Comparison of ENCODE assay signal across 8 mouse cellular contexts in the genomic region with DNA sequence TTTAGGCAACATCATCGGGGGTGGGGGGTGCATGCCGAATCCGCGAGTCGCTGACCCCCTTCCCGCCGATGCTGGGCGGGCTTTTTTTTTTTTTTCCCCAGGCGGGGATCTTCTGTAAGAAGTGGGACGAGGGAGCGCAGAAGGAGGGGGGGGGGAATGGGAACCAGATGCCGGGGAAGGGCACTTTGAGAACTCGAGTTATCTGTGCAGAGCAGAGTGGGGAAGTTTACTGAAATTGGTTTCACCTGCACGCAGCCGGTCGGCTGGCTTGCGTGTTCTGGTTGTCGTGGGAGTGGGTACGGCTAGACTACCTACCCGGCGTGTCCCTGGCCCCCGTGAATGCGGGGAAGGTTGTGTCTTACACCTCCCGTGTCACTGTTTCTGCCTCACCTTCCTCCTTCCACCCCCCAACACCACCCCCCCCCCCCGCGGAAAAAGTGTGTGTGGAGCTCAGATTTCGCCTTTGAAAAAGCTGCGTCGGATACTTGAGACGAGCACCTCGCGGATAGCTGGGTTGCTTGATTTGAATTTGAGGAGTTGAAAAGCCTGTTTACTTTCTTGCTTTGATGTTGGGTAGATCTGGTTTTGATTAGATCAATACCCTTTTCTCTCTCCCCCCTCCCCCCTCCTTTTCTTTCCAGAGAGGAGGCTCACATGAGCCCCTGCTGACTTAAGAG. TPM values are rescaled to one million over a fixed set of nuclear protein-coding genes. Genes with fewer than 3 reads are reported as not detected.
DNase-seq lines count a peak whose midpoint lies in the region; ATAC-seq and TF ChIP-seq lines count a peak whose summit lies in the region.

No protein-coding gene starts in this region.

- H3K9me3 ChIP-seq in embryonic facial prominence, embryonic 12.5 days, result no peaks in the 10 kb centered on the region
- no peaks in the 10 kb centered on the region for H3K9me3 ChIP-seq in intestine, postnatal 0 days (ENCODE audit: control insufficient read depth)
- no peaks in the 10 kb centered on the region for H3K9me3 ChIP-seq in neural tube, embryonic 14.5 days (ENCODE audit: control insufficient read depth, low read length)

- WGBS in liver, adult 2 months, result 7% methylated on average over 32 of the region's 32 CpGs
- WGBS in embryonic facial prominence, embryonic 12.5 days, result under 1% methylated on average over 32 of the region's 32 CpGs
- WGBS in intestine, postnatal 0 days, result under 1% methylated on average over 32 of the region's 32 CpGs
- under 1% methylated on average over 31 of the region's 32 CpGs for WGBS in neural tube, embryonic 14.5 days

- H3K79me2 ChIP-seq in liver, adult 2 months (ENCODE audit: control insufficient read depth, insufficient read depth, low read length), result peaks cover 13% of the 10 kb centered on the region; the same call in 1 of the 2 replicates

- H3K27ac ChIP-seq in liver, adult 2 months (replicated peaks; ENCODE audit: insufficient read depth, low read depth, low read length), result peak overlapping the region; percentile 62; the same call in 1 of the 2 replicates
- H3K27ac ChIP-seq in embryonic facial prominence, embryonic 12.5 days, result peak overlapping the region; percentile 100
- no peak overlapping the region for H3K27ac ChIP-seq in intestine, postnatal 0 days (ENCODE audit: low read depth, low read length)
- no peak overlapping the region for H3K27ac ChIP-seq in neural tube, embryonic 14.5 days (ENCODE audit: low read depth, low read length)

- no peaks in the 10 kb centered on the region for H3K36me3 ChIP-seq in liver, adult 2 months (ENCODE audit: control insufficient read depth, insufficient read depth, low read length)
- H3K36me3 ChIP-seq in embryonic facial prominence, embryonic 12.5 days, result no peaks in the 10 kb centered on the region
- H3K36me3 ChIP-seq in intestine, postnatal 0 days (ENCODE audit: control insufficient read depth, insufficient read depth), result peaks cover 4% of the 10 kb centered on the region; the same call in 1 of the 2 replicates
- H3K36me3 ChIP-seq in neural tube, embryonic 14.5 days (ENCODE audit: control insufficient read depth, insufficient read depth, low read length), result no peaks in the 10 kb centered on the region

- H3K4me1 ChIP-seq in liver, adult 2 months (ENCODE audit: control insufficient read depth, insufficient read depth, low read length), result peaks cover 7% of the 10 kb centered on the region
- peaks cover 57% of the 10 kb centered on the region for H3K4me1 ChIP-seq in embryonic facial prominence, embryonic 12.5 days
- peaks cover 8% of the 10 kb centered on the region for H3K4me1 ChIP-seq in intestine, postnatal 0 days (replicated peaks; ENCODE audit: control insufficient read depth, insufficient read depth, low read length)
- peaks cover 55% of the 10 kb centered on the region for H3K4me1 ChIP-seq in neural tube, embryonic 14.5 days (ENCODE audit: control insufficient read depth, insufficient read depth, low read length)

- no peak for DNase-seq in liver, adult 2 months (ENCODE audit: extremely low read depth, low read depth, low spot score)
- DNase-seq in liver, result no peak
- DNase-seq in frontal cortex, postnatal 10 days (ENCODE audit: low spot score in 2 of 2), result no peak
- DNase-seq in thymus, postnatal 10 days (ENCODE audit: low spot score in 2 of 2), result no peak

- H3K9ac ChIP-seq in liver, adult 2 months (ENCODE audit: low read depth, low read length), result peak overlapping the region; percentile 66
- peak overlapping the region; percentile 93 for H3K9ac ChIP-seq in embryonic facial prominence, embryonic 12.5 days
- peak overlapping the region; percentile 83 for H3K9ac ChIP-seq in intestine, postnatal 0 days (ENCODE audit: low read depth, low read length)
- H3K9ac ChIP-seq in neural tube, embryonic 14.5 days (replicated peaks; ENCODE audit: low read depth, low read length), result peak overlapping the region; percentile 86

- TF ChIP-seq POLR2A in liver, adult 2 months (IDR thresholded peaks at IDR 0.05; ENCODE audit: extremely low read depth, insufficient read depth, low read length), result no peak

- TF ChIP-seq CTCF in liver, adult 2 months (IDR thresholded peaks at IDR 0.05; ENCODE audit: low read depth, low read length), result no peak
- no peak for TF ChIP-seq CTCF in intestine, postnatal 0 days (IDR thresholded peaks at IDR 0.05; ENCODE audit: low read depth)

- H3K4me3 ChIP-seq in liver, adult 2 months (ENCODE audit: insufficient read depth, low read depth, low read length), result peak overlapping the region; percentile 86
- peak overlapping the region; percentile 88 for H3K4me3 ChIP-seq in embryonic facial prominence, embryonic 12.5 days
- H3K4me3 ChIP-seq in intestine, postnatal 0 days (ENCODE audit: low read depth, low read length), result peak overlapping the region; percentile 83
- peak overlapping the region; percentile 90 for H3K4me3 ChIP-seq in neural tube, embryonic 14.5 days (ENCODE audit: low read depth, low read length)

- no peaks in the 10 kb centered on the region for H3K27me3 ChIP-seq in liver, adult 2 months (ENCODE audit: control insufficient read depth, insufficient read depth, low read length)
- no peaks in the 10 kb centered on the region for H3K27me3 ChIP-seq in embryonic facial prominence, embryonic 12.5 days
- no peaks in the 10 kb centered on the region for H3K27me3 ChIP-seq in intestine, postnatal 0 days (replicated peaks; ENCODE audit: control insufficient read depth, insufficient read depth, low read length)
- H3K27me3 ChIP-seq in neural tube, embryonic 14.5 days (ENCODE audit: control insufficient read depth, insufficient read depth, low read length), result no peaks in the 10 kb centered on the region

- H3K4me2 ChIP-seq in embryonic facial prominence, embryonic 12.5 days (replicated peaks), result peak overlapping the region; percentile 84
- H3K4me2 ChIP-seq in intestine, postnatal 0 days (replicated peaks; ENCODE audit: low read depth), result peak overlapping the region; percentile 91
- peak overlapping the region; percentile 96 for H3K4me2 ChIP-seq in neural tube, embryonic 14.5 days (ENCODE audit: low read depth, low read length)

- ATAC-seq in embryonic facial prominence, embryonic 12.5 days (ENCODE audit: insufficient number of reproducible peaks, insufficient read depth, low FRiP score, low TSS enrichment), result no peak
- no peak for ATAC-seq in intestine, postnatal 0 days
- no peak for ATAC-seq in neural tube, embryonic 14.5 days (ENCODE audit: low read depth)
- ATAC-seq in megakaryocyte progenitor cell, adult 5-6 weeks (replicated peaks; ENCODE audit: poor library complexity), result no peak

RNA-seq across cellular contexts. Expression of a gene that starts 2.5 kb away (rescaled TPM):
- 3.2 and 4.0 TPM in 2 replicates for total RNA-seq in liver, adult 2 months (2014; rRNA removed)
- 5.8 TPM in 2 replicates for polyA plus RNA-seq in liver, adult 2 months (2012; rRNA removed)
- polyA plus RNA-seq in embryonic facial prominence, embryonic 12.5 days (2016; fragmentation: Nextera tagmentation; extraction: Ambion mirVana), result 15.1 and 17.5 TPM in 2 replicates
- 3.1 and 3.8 TPM in 2 replicates for polyA plus RNA-seq in intestine, postnatal 0 days (2015; fragmentation: Nextera tagmentation; extraction: Ambion mirVana)
- 6.6 and 9.1 TPM in 2 replicates for polyA plus RNA-seq in neural tube, embryonic 14.5 days (2014; fragmentation: Nextera tagmentation; extraction: Ambion mirVana)
- 0.49 and 0.71 TPM in 2 replicates for total RNA-seq in megakaryocyte progenitor cell, adult 5-6 weeks (2015)
- 0.50 and 1.8 TPM in 2 replicates for total RNA-seq in megakaryocyte progenitor cell, adult 5-6 weeks (2017)

Comparison
In these comparisons a context has a peak if more than half of its experiments do, and no peak if none do; other contexts are left out.
1. H3K27ac ChIP-seq: peak in liver, adult 2 months (single experiment) and embryonic facial prominence, embryonic 12.5 days (single experiment); none in intestine, postnatal 0 days (single experiment) and neural tube, embryonic 14.5 days (single experiment).
2. Peak in every context shown above with its lines, with median percentiles within 50 percentile points of each other: H3K4me3 ChIP-seq, H3K9ac ChIP-seq and H3K4me2 ChIP-seq.